Mouse (Mus musculus): ENCODE data around the gene Fhad1.

DNA sequence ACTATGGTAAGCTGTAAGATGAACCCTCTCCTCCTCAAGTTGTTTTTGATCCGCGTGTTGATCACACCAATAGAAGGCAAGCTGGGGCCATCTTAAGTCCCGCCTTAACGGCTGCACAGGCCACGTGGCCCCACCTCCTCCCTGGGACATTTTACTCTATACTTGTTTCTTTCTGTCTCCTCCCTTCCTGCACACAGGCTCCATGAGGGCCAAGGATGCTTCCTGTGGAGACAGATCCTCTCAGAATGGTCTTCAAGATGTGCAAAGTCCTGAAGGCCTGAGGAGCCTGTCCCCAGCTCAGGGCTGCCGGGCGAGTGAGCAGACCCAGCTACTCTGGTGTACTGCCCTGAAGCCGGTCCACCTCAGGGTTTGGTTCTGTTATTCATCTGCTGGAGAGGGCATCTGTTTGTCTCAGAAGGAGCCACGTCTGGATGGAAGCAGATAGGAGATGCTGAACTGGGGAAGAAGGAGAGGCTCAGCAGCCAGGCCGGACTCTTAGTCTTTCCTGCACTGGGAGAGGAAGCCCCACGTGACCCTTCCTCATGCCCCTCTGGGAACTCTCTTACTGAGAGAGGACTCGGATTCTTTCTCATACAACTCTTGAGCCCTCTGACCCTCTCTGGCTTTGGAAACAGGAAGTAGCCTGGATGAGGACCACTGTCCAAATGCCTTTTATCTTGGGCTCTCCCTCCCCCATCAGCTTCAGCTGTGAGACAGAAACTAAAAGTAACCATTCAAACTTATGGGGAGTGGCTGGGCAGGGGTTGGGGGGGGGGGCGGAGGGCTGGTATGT is 101.5 kb downstream of the Fhad1 start:
- TF ChIP-seq CTCF (IDR thresholded peaks at IDR 0.05; ENCODE audit: control insufficient read depth, insufficient read depth, insufficient read length) (no peak), USF1 (IDR thresholded peaks at IDR 0.05; ENCODE audit: low read depth) (no peak), MAX (IDR thresholded peaks at IDR 0.05) (no peak), FOSL1 (IDR thresholded peaks at IDR 0.05; ENCODE audit: insufficient read depth, low read length, poor library complexity, severe bottlenecking) (no peak), MYOG (IDR thresholded peaks at IDR 0.05; ENCODE audit: control insufficient read depth, extremely low read depth, insufficient read length) (no peak)

Data from C2C12 (cell line).